In the genomic region with DNA sequence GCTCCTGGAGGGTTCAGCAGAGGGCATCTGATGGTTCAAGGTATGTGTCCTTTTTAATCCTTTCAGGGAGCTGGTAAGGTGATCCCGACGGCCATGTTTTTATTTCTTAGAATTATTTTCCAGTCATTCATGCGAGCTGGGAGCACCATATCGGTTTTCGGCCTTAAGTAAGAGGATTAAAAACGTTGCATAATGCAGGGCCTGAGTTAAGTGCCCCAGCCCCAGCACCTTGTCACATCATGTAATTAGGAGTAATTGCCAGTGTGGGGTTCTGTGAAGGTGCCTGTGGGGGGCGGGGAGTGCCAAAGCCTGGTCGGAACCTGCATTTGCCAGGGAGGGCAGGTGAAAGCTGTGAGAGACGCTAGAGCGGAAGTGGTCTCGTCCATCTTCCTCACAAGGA, we compare ENCODE assay signal across 21 mouse cellular contexts.
DNase-seq lines count a peak whose midpoint lies in the region; ATAC-seq lines count a peak whose summit lies in the region.
"Had no signal": no experiment of that assay in that cellular context is flagged by ENCODE, and none has a peak within 500 bp of the region (broad histone marks: within the 10 kb centered on the region; RNA-seq: fewer than 3 reads in every experiment).

No protein-coding gene starts in this region.

- 64% methylated on average over 11 of the region's 11 CpGs for whole genome bisulfite sequencing in embryonic facial prominence, embryonic 11.5 days
- WGBS in embryonic facial prominence, embryonic 10.5 days: 60% methylated on average over 11 of the region's 11 CpGs
- 57% methylated on average over 11 of the region's 11 CpGs for WGBS in embryonic facial prominence, embryonic 14.5 days

- H3K4me3 ChIP-seq in embryonic facial prominence, embryonic 11.5 days (ENCODE audit: low read depth, low read length): no peak overlapping the region
- H3K4me3 ChIP-seq in embryonic facial prominence, embryonic 10.5 days: no peak overlapping the region
- H3K4me3 ChIP-seq in embryonic facial prominence, embryonic 14.5 days (ENCODE audit: low read depth, low read length): no peak overlapping the region

- no peaks in the 10 kb centered on the region for H3K9me3 ChIP-seq in embryonic facial prominence, embryonic 11.5 days (replicated peaks; ENCODE audit: control insufficient read depth, low read length)
- no peaks in the 10 kb centered on the region for H3K9me3 ChIP-seq in embryonic facial prominence, embryonic 10.5 days
- H3K9me3 ChIP-seq in embryonic facial prominence, embryonic 14.5 days (ENCODE audit: control insufficient read depth, low read length): no peaks in the 10 kb centered on the region
- H3K9me3 ChIP-seq: G1E had no signal

- H3K4me1 ChIP-seq in embryonic facial prominence, embryonic 11.5 days (ENCODE audit: control insufficient read depth, insufficient read depth, low read length): no peaks in the 10 kb centered on the region
- peaks cover 15% of the 10 kb centered on the region for H3K4me1 ChIP-seq in embryonic facial prominence, embryonic 10.5 days
- no peaks in the 10 kb centered on the region for H3K4me1 ChIP-seq in embryonic facial prominence, embryonic 14.5 days (ENCODE audit: control insufficient read depth, insufficient read depth, low read length)

- no peaks in the 10 kb centered on the region for H3K27me3 ChIP-seq in embryonic facial prominence, embryonic 11.5 days (ENCODE audit: control insufficient read depth, insufficient read depth, low read length)
- H3K27me3 ChIP-seq in embryonic facial prominence, embryonic 10.5 days (replicated peaks; ENCODE audit: low read depth, poor library complexity, severe bottlenecking): 0 out of 2 replicates have a peak, but pooled peaks cover 6% of the 10 kb centered on the region
- H3K27me3 ChIP-seq in embryonic facial prominence, embryonic 14.5 days (replicated peaks; ENCODE audit: control insufficient read depth, insufficient read depth, low read length): no peaks in the 10 kb centered on the region
- H3K27me3 ChIP-seq: CH12.LX, Patski had no signal

- no peaks in the 10 kb centered on the region for H3K36me3 ChIP-seq in embryonic facial prominence, embryonic 11.5 days (replicated peaks; ENCODE audit: control insufficient read depth, insufficient read depth, low read depth, low read length)
- no peaks in the 10 kb centered on the region for H3K36me3 ChIP-seq in embryonic facial prominence, embryonic 10.5 days (replicated peaks)
- no peaks in the 10 kb centered on the region for H3K36me3 ChIP-seq in embryonic facial prominence, embryonic 14.5 days (ENCODE audit: control insufficient read depth, insufficient read depth, low read length)
- H3K36me3 ChIP-seq: G1E had no signal

- peak; percentile 7 for DNase-seq in embryonic facial prominence, embryonic 11.5 days (ENCODE audit: low spot score)
- no peak for DNase-seq in embryonic facial prominence, embryonic 10.5 days (ENCODE audit: low spot score)
- peak; percentile 27 for DNase-seq in retina, postnatal 1 day
- no peak for DNase-seq in retina, embryonic 14.5 days (ENCODE audit: low spot score)
- DNase-seq in embryonic facial prominence, embryonic 14.5 days (ENCODE audit: low spot score): peak; percentile 69
- DNase-seq in cerebellum, adult 9-11 months: no peak
- DNase-seq: adrenal gland, adult 2 months; adrenal gland, adult 8-10 months; adrenal gland, postnatal 10 days; adrenal gland, postnatal 14 days; adrenal gland, postnatal 25 days; adrenal gland, postnatal 36 days; B cell, adult 2 months; cerebellum, adult 11 months; cerebellum, adult 11-12 months; cerebellum, adult 18-20 months had no signal

- H3K27ac ChIP-seq in embryonic facial prominence, embryonic 11.5 days (replicated peaks; ENCODE audit: low read depth, low read length): no peak overlapping the region
- H3K27ac ChIP-seq in embryonic facial prominence, embryonic 10.5 days (replicated peaks): no peak overlapping the region
- no peak overlapping the region for H3K27ac ChIP-seq in embryonic facial prominence, embryonic 14.5 days (replicated peaks; ENCODE audit: low read depth, low read length)

- no peak overlapping the region for H3K4me2 ChIP-seq in embryonic facial prominence, embryonic 11.5 days (ENCODE audit: low read depth, low read length)
- no peak overlapping the region for H3K4me2 ChIP-seq in embryonic facial prominence, embryonic 14.5 days (ENCODE audit: low read depth, low read length)

- no peak overlapping the region for H3K9ac ChIP-seq in embryonic facial prominence, embryonic 11.5 days (replicated peaks; ENCODE audit: low read length)
- H3K9ac ChIP-seq in embryonic facial prominence, embryonic 14.5 days (ENCODE audit: low read depth, low read length): no peak overlapping the region

- 0 out of 2 replicates have a peak, but pooled peaks have one; percentile 34 for ATAC-seq in embryonic facial prominence, embryonic 11.5 days (replicated peaks; ENCODE audit: insufficient number of reproducible peaks, low FRiP score, low TSS enrichment, low read depth)
- peak; percentile 82; the same call in 1 of the 2 replicates for ATAC-seq in embryonic facial prominence, embryonic 14.5 days (ENCODE audit: low read depth)
- ATAC-seq: activated CD4-positive, CD25-positive, alpha-beta regulatory T cell, adult 4 months; CD4-positive, CD25-positive, alpha-beta regulatory T cell, adult 4 months; Patski had no signal

Comparison
In these comparisons a context has a peak if more than half of its experiments do, and no peak if none do; other contexts are left out.
1. DNase-seq: peak in embryonic facial prominence, embryonic 11.5 days (single experiment), retina, postnatal 1 day (single experiment) and embryonic facial prominence, embryonic 14.5 days (single experiment); none in embryonic facial prominence, embryonic 10.5 days (single experiment), retina, embryonic 14.5 days (single experiment) and cerebellum, adult 9-11 months (single experiment).